Mouse (Mus musculus): Measurements from ENCODE around the gene Pclo.
"Not testable (repeated sequence)": the region's sequence is repeated elsewhere in the genome, so short reads cannot be mapped to it uniquely, and the experiment has no call there.

Gene Pclo

GRCm38 (mm10) chr5:14680419-14680818, 165.7 kb downstream of the Pclo start:
- DNase-seq (ENCODE audit: low spot score) = no peak

GRCm38 (mm10) chr5:14691995-14692394, 177.3 kb downstream of the Pclo start:
- no peak for DNase-seq (ENCODE audit: low spot score)

- no peak for DNase-seq (ENCODE audit: low spot score)
Measured at GRCm38 (mm10) chr5:14696745-14697144, 182.0 kb downstream of the Pclo start.

GRCm38 (mm10) chr5:14700900-14701299, 186.2 kb downstream of the Pclo start:
- DNase-seq (ENCODE audit: low spot score) = no peak

- DNase-seq (ENCODE audit: low spot score) = no peak
Measured at GRCm38 (mm10) chr5:14705423-14705822, 190.7 kb downstream of the Pclo start.

GRCm38 (mm10) chr5:14707311-14707710, 192.6 kb downstream of the Pclo start:
- no peak for DNase-seq (ENCODE audit: low spot score)

- DNase-seq (ENCODE audit: low spot score) = no peak
Measured at GRCm38 (mm10) chr5:14723576-14723975, 208.9 kb downstream of the Pclo start.

GRCm38 (mm10) chr5:14728676-14729253, 214.0 kb downstream of the Pclo start:
- DNase-seq (ENCODE audit: low spot score) = no peak

- no peak for DNase-seq (ENCODE audit: low spot score)
Measured at GRCm38 (mm10) chr5:14750882-14751281, 236.2 kb downstream of the Pclo start.

- DNase-seq (ENCODE audit: low spot score) = no peak
Measured at GRCm38 (mm10) chr5:14766686-14767085, 252.0 kb downstream of the Pclo start.

- no peak for DNase-seq (ENCODE audit: low spot score)
Measured at GRCm38 (mm10) chr5:14782362-14783082, 267.8 kb downstream of the Pclo start.

GRCm38 (mm10) chr5:14793891-14794290, 279.2 kb downstream of the Pclo start:
- DNase-seq (ENCODE audit: low spot score) = no peak

GRCm38 (mm10) chr5:14807136-14807535, 292.4 kb downstream of the Pclo start:
- peak; percentile 20 for DNase-seq (ENCODE audit: low spot score)

- DNase-seq (ENCODE audit: low spot score) = no peak
Measured at GRCm38 (mm10) chr5:14833165-14833860, 318.6 kb downstream of the Pclo start.

GRCm38 (mm10) chr5:14834155-14834991, 319.7 kb downstream of the Pclo start:
- no peak for DNase-seq (ENCODE audit: low spot score)

- no peak for DNase-seq (ENCODE audit: low spot score)
Measured at GRCm38 (mm10) chr5:14853650-14854049, 338.9 kb downstream of the Pclo start.

GRCm38 (mm10) chr5:14885291-14885690, 370.6 kb downstream of the Pclo start:
- not testable (repeated sequence) for DNase-seq (ENCODE audit: low spot score)

GRCm38 (mm10) chr5:14892242-14892641, 377.5 kb downstream of the Pclo start:
- no peak for DNase-seq (ENCODE audit: low spot score)

GRCm38 (mm10) chr5:14903539-14903938, 388.8 kb downstream of the Pclo start:
- not testable (repeated sequence) for DNase-seq (ENCODE audit: low spot score)

All from ovary, postnatal 36 days (tissue).